In genomic region chr8:111258010-111258630, GRCm38 (mm10) we compare ENCODE assay signal across 8 mouse cellular contexts. TPM values are rescaled to one million over a fixed set of nuclear protein-coding genes. Genes with fewer than 3 reads are reported as not detected.
DNase-seq lines count a peak whose midpoint lies in the region; ATAC-seq and TF ChIP-seq lines count a peak whose summit lies in the region.

No protein-coding gene starts in this region.

- H3K9ac ChIP-seq in lung, embryonic 14.5 days = peak overlapping the region; percentile 84
- peak overlapping the region; percentile 97 for H3K9ac ChIP-seq in hindbrain, embryonic 16.5 days (ENCODE audit: low read depth, low read length)
- peak overlapping the region; percentile 94 for H3K9ac ChIP-seq in midbrain, embryonic 14.5 days (replicated peaks; ENCODE audit: low read length)

- TF ChIP-seq CTCF in lung, embryonic 14.5 days (IDR thresholded peaks at IDR 0.05; ENCODE audit: low read depth) = no peak

- under 1% methylated on average over 26 of the region's 26 CpGs for WGBS in lung, embryonic 14.5 days
- WGBS in hindbrain, embryonic 16.5 days = under 1% methylated on average over 23 of the region's 26 CpGs
- WGBS in midbrain, embryonic 14.5 days = 1% methylated on average over 26 of the region's 26 CpGs

- ATAC-seq in lung, embryonic 14.5 days (ENCODE audit: insufficient read depth) = peak; percentile 67
- peak; percentile 68 for ATAC-seq in hindbrain, embryonic 16.5 days
- peak; percentile 65 for ATAC-seq in midbrain, embryonic 14.5 days (ENCODE audit: low FRiP score, low TSS enrichment)

- no peaks in the 10 kb centered on the region for H3K9me3 ChIP-seq in lung, embryonic 14.5 days (ENCODE audit: low read depth, low read length)
- H3K9me3 ChIP-seq in hindbrain, embryonic 16.5 days (ENCODE audit: control insufficient read depth, low read length) = no peaks in the 10 kb centered on the region
- H3K9me3 ChIP-seq in midbrain, embryonic 14.5 days (ENCODE audit: control insufficient read depth, low read length) = no peaks in the 10 kb centered on the region

- H3K36me3 ChIP-seq in lung, embryonic 14.5 days (ENCODE audit: insufficient read depth) = no peaks in the 10 kb centered on the region
- no peaks in the 10 kb centered on the region for H3K36me3 ChIP-seq in hindbrain, embryonic 16.5 days (ENCODE audit: control insufficient read depth, insufficient read depth, low read length)
- H3K36me3 ChIP-seq in midbrain, embryonic 14.5 days (ENCODE audit: control insufficient read depth, insufficient read depth, low read length) = no peaks in the 10 kb centered on the region

- DNase-seq in lung, embryonic 14.5 days = peak; percentile 76
- DNase-seq in lung, adult 18-20 months = no peak
- peak; percentile 69 for DNase-seq in embryo, embryonic 10.5 days (ENCODE audit: low spot score)
- peak; percentile 77 for DNase-seq in midbrain, embryonic 14.5 days
- DNase-seq in cerebellum, adult 11 months = no peak
- DNase-seq in adrenal gland, postnatal 25 days = no peak
- no peak for DNase-seq in spleen, postnatal 14 days (ENCODE audit: low spot score in 2 of 2)

- H3K4me2 ChIP-seq in lung, embryonic 14.5 days = peak overlapping the region; percentile 62
- H3K4me2 ChIP-seq in hindbrain, embryonic 16.5 days (ENCODE audit: low read length) = peak overlapping the region; percentile 63
- H3K4me2 ChIP-seq in midbrain, embryonic 14.5 days (ENCODE audit: low read length) = peak overlapping the region; percentile 68

- no peaks in the 10 kb centered on the region for H3K27me3 ChIP-seq in lung, embryonic 14.5 days (ENCODE audit: insufficient read depth, low read length)
- no peaks in the 10 kb centered on the region for H3K27me3 ChIP-seq in hindbrain, embryonic 16.5 days (replicated peaks; ENCODE audit: control insufficient read depth, insufficient read depth, low read length)
- H3K27me3 ChIP-seq in midbrain, embryonic 14.5 days (ENCODE audit: control insufficient read depth, insufficient read depth, low read length) = no peaks in the 10 kb centered on the region

- peak overlapping the region; percentile 99 for H3K27ac ChIP-seq in lung, embryonic 14.5 days (ENCODE audit: low read depth)
- peak overlapping the region; percentile 99 for H3K27ac ChIP-seq in hindbrain, embryonic 16.5 days (ENCODE audit: low read depth, low read length)
- H3K27ac ChIP-seq in midbrain, embryonic 14.5 days (replicated peaks; ENCODE audit: low read depth, low read length) = peak overlapping the region; percentile 99

- H3K4me1 ChIP-seq in lung, embryonic 14.5 days (ENCODE audit: insufficient read depth) = peaks cover 5% of the 10 kb centered on the region; the same call in 1 of the 2 replicates
- H3K4me1 ChIP-seq in hindbrain, embryonic 16.5 days (ENCODE audit: control insufficient read depth, insufficient read depth, low read depth, low read length) = peaks cover 8% of the 10 kb centered on the region
- peaks cover 8% of the 10 kb centered on the region for H3K4me1 ChIP-seq in midbrain, embryonic 14.5 days (ENCODE audit: control insufficient read depth, insufficient read depth, low read length)

- H3K4me3 ChIP-seq in lung, embryonic 14.5 days (ENCODE audit: low read depth, low read length) = peak overlapping the region; percentile 84
- H3K4me3 ChIP-seq in hindbrain, embryonic 16.5 days (ENCODE audit: low read length) = peak overlapping the region; percentile 92
- peak overlapping the region; percentile 86 for H3K4me3 ChIP-seq in midbrain, embryonic 14.5 days (replicated peaks; ENCODE audit: low read depth, low read length)

RNA-seq across cellular contexts. Expression of gene Glg1, which starts 0.9 kb away (rescaled TPM):
- polyA plus RNA-seq in lung, embryonic 14.5 days (2014; fragmentation: Nextera tagmentation; extraction: Ambion mirVana) = 97.0 and 99.2 TPM in 2 replicates
- polyA plus RNA-seq in hindbrain, embryonic 16.5 days (2015; fragmentation: Nextera tagmentation; extraction: Ambion mirVana) = 58.1 and 66.1 TPM in 2 replicates
- 70.1 and 91.1 TPM in 2 replicates for polyA plus RNA-seq in midbrain, embryonic 14.5 days (2014; fragmentation: Nextera tagmentation; extraction: Ambion mirVana)
- total RNA-seq in adrenal gland, postnatal 25 days (2021) = 112 and 135 TPM in 2 replicates

RNA-seq across cellular contexts. Expression of gene Rfwd3, which starts 41.9 kb away (rescaled TPM):
- polyA plus RNA-seq in lung, embryonic 14.5 days (2014; fragmentation: Nextera tagmentation; extraction: Ambion mirVana) = 76.7 and 82.6 TPM in 2 replicates
- polyA plus RNA-seq in hindbrain, embryonic 16.5 days (2015; fragmentation: Nextera tagmentation; extraction: Ambion mirVana) = 21.7 and 26.6 TPM in 2 replicates
- 15.0 and 30.9 TPM in 2 replicates for polyA plus RNA-seq in midbrain, embryonic 14.5 days (2014; fragmentation: Nextera tagmentation; extraction: Ambion mirVana)
- 67.2 and 88.7 TPM in 2 replicates for total RNA-seq in adrenal gland, postnatal 25 days (2021)

Comparison
In these comparisons a context has a peak if more than half of its experiments do, and no peak if none do; other contexts are left out.
1. DNase-seq: peak in lung, embryonic 14.5 days (single experiment), embryo, embryonic 10.5 days (single experiment) and midbrain, embryonic 14.5 days (single experiment); none in lung, adult 18-20 months (0 of 2), cerebellum, adult 11 months (single experiment), adrenal gland, postnatal 25 days (single experiment) and spleen, postnatal 14 days (0 of 2).
2. Peak in every context shown above with its lines, with median percentiles within 50 percentile points of each other: ATAC-seq, H3K27ac ChIP-seq, H3K4me2 ChIP-seq, H3K4me3 ChIP-seq and H3K9ac ChIP-seq.